Mouse (Mus musculus): ENCODE data around the gene Rnf41. TPM values are rescaled to one million over a fixed set of nuclear protein-coding genes. Genes with fewer than 3 reads are reported as not detected.

The Rnf41 gene
- polyA plus RNA-seq, 1 experiment, result 0.48 TPM

GRCm38 (mm10) chr10:128379260-128379659 is 32.2 kb upstream of the Rnf41 start:
- Histone ChIP-seq H3K9me3 (ENCODE audit: control insufficient read depth, low read length) (no peaks in the 10 kb centered on the region), H3K4me1 (ENCODE audit: control insufficient read depth) (peaks cover 34% of the 10 kb centered on the region), H3K36me3 (ENCODE audit: control insufficient read depth) (peaks cover 60% of the 10 kb centered on the region), H3K27me3 (ENCODE audit: control insufficient read depth) (no peaks in the 10 kb centered on the region), H3K4me3 (replicated peaks) (no peak overlapping the region)
- no peak for TF ChIP-seq TAL1 (IDR thresholded peaks at IDR 0.05; ENCODE audit: low read length)
- no peak for TF ChIP-seq GATA1 (IDR thresholded peaks at IDR 0.05; ENCODE audit: low read length)

- Histone ChIP-seq H3K4me3 (replicated peaks) (no peak overlapping the region), H3K36me3 (ENCODE audit: control insufficient read depth) (peaks cover 73% of the 10 kb centered on the region), H3K27me3 (ENCODE audit: control insufficient read depth) (no peaks in the 10 kb centered on the region), H3K9me3 (ENCODE audit: control insufficient read depth, low read length) (no peaks in the 10 kb centered on the region), H3K4me1 (ENCODE audit: control insufficient read depth) (peaks cover 34% of the 10 kb centered on the region)
- TF ChIP-seq TAL1 (IDR thresholded peaks at IDR 0.05; ENCODE audit: low read length), result no peak
- TF ChIP-seq GATA1 (IDR thresholded peaks at IDR 0.05; ENCODE audit: low read length), result no peak
Measured at GRCm38 (mm10) chr10:128380565-128380964, 30.9 kb upstream of the Rnf41 start.

DNA sequence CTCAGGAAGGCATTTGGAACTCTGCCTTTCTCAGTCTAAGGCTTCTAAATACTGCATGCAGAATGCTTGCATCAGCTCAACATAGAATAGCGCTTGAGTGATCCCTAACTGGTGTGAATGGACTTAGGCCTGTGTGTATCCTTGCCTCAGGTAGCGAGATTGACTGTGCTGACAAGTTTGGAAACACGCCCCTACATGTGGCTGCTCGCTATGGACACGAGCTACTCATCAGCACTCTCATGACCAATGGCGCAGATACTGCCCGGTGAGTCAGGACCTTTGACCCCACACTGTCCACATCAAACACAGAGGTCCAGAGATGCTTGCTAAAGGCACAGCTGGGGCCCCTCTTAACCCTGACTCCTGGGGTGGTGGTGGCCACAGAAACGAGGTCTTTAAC is 29.0 kb upstream of the Rnf41 start:
- no peak overlapping the region for H3K4me3 ChIP-seq (replicated peaks)
- no peaks in the 10 kb centered on the region for H3K9me3 ChIP-seq (ENCODE audit: control insufficient read depth, low read length)
- H3K4me1 ChIP-seq (ENCODE audit: control insufficient read depth), result peaks cover 21% of the 10 kb centered on the region
- no peaks in the 10 kb centered on the region for H3K27me3 ChIP-seq (ENCODE audit: control insufficient read depth)
- no peak for TF ChIP-seq GATA1 (IDR thresholded peaks at IDR 0.05; ENCODE audit: low read length)
- TF ChIP-seq TAL1 (IDR thresholded peaks at IDR 0.05; ENCODE audit: low read length), result no peak
- H3K36me3 ChIP-seq (ENCODE audit: control insufficient read depth), result peaks cover 92% of the 10 kb centered on the region

- H3K9me3 ChIP-seq (ENCODE audit: control insufficient read depth, low read length), result no peaks in the 10 kb centered on the region
- no peak overlapping the region for H3K4me3 ChIP-seq (replicated peaks)
- H3K27me3 ChIP-seq (ENCODE audit: control insufficient read depth), result no peaks in the 10 kb centered on the region
- TF ChIP-seq GATA1 (IDR thresholded peaks at IDR 0.05; ENCODE audit: low read length), result no peak
- TF ChIP-seq TAL1 (IDR thresholded peaks at IDR 0.05; ENCODE audit: low read length), result no peak
- peaks cover 2% of the 10 kb centered on the region for H3K4me1 ChIP-seq (ENCODE audit: control insufficient read depth)
- H3K36me3 ChIP-seq (ENCODE audit: control insufficient read depth), result peaks cover 99% of the 10 kb centered on the region
Measured at GRCm38 (mm10) chr10:128385902-128386301, 25.6 kb upstream of the Rnf41 start.

GRCm38 (mm10) chr10:128388941-128389340 is 22.5 kb upstream of the Rnf41 start:
- Histone ChIP-seq H3K4me3 (replicated peaks) (no peak overlapping the region), H3K4me1 (ENCODE audit: control insufficient read depth) (peaks cover 2% of the 10 kb centered on the region), H3K9me3 (ENCODE audit: control insufficient read depth, low read length) (no peaks in the 10 kb centered on the region), H3K27me3 (ENCODE audit: control insufficient read depth) (no peaks in the 10 kb centered on the region), H3K36me3 (ENCODE audit: control insufficient read depth) (peaks cover 97% of the 10 kb centered on the region)
- no peak for TF ChIP-seq GATA1 (IDR thresholded peaks at IDR 0.05; ENCODE audit: low read length)

- Histone ChIP-seq H3K27me3 (ENCODE audit: control insufficient read depth) (no peaks in the 10 kb centered on the region), H3K9me3 (ENCODE audit: control insufficient read depth, low read length) (no peaks in the 10 kb centered on the region), H3K36me3 (ENCODE audit: control insufficient read depth) (peaks cover 97% of the 10 kb centered on the region), H3K4me1 (ENCODE audit: control insufficient read depth) (peaks cover 3% of the 10 kb centered on the region), H3K4me3 (replicated peaks) (no peak overlapping the region)
- TF ChIP-seq TAL1 (IDR thresholded peaks at IDR 0.05; ENCODE audit: low read length) (no peak), GATA1 (IDR thresholded peaks at IDR 0.05; ENCODE audit: low read length) (no peak)
Measured at GRCm38 (mm10) chr10:128389570-128389969, 21.9 kb upstream of the Rnf41 start.

GRCm38 (mm10) chr10:128390366-128390765 is 21.1 kb upstream of the Rnf41 start:
- Histone ChIP-seq H3K9me3 (ENCODE audit: control insufficient read depth, low read length) (no peaks in the 10 kb centered on the region), H3K27me3 (ENCODE audit: control insufficient read depth) (no peaks in the 10 kb centered on the region), H3K4me1 (ENCODE audit: control insufficient read depth) (peaks cover 6% of the 10 kb centered on the region), H3K4me3 (replicated peaks) (no peak overlapping the region), H3K36me3 (ENCODE audit: control insufficient read depth) (peaks cover 94% of the 10 kb centered on the region)
- TF ChIP-seq GATA1 (IDR thresholded peaks at IDR 0.05; ENCODE audit: low read length) (no peak), TAL1 (IDR thresholded peaks at IDR 0.05; ENCODE audit: low read length) (no peak)

DNA sequence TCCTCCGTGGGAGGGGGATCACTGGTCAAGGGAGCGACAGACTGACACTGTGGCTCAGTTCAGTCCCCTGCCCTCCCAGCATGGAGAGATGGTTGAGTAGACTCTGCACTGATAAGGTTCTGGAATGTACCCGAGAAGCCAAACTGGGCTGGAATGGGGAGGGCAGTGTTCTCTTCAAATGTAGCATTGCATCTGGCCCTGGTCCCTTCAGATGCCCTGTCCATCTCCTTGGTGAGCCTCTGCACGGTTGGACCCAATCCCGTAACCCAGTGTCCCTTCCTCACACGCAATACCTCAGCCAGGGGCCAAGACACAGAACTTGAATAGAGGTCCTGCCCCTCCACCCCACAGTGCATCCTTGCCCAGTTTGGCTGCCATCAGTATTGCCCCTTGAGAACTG is 19.6 kb upstream of the Rnf41 start:
- no peak overlapping the region for H3K4me3 ChIP-seq (replicated peaks)
- no peaks in the 10 kb centered on the region for H3K27me3 ChIP-seq (ENCODE audit: control insufficient read depth)
- peaks cover 19% of the 10 kb centered on the region for H3K4me1 ChIP-seq (ENCODE audit: control insufficient read depth)
- peaks cover 88% of the 10 kb centered on the region for H3K36me3 ChIP-seq (ENCODE audit: control insufficient read depth)
- TF ChIP-seq GATA1 (IDR thresholded peaks at IDR 0.05; ENCODE audit: low read length) (no peak), TAL1 (IDR thresholded peaks at IDR 0.05; ENCODE audit: low read length) (no peak)
- H3K9me3 ChIP-seq (ENCODE audit: control insufficient read depth, low read length), result no peaks in the 10 kb centered on the region

DNA sequence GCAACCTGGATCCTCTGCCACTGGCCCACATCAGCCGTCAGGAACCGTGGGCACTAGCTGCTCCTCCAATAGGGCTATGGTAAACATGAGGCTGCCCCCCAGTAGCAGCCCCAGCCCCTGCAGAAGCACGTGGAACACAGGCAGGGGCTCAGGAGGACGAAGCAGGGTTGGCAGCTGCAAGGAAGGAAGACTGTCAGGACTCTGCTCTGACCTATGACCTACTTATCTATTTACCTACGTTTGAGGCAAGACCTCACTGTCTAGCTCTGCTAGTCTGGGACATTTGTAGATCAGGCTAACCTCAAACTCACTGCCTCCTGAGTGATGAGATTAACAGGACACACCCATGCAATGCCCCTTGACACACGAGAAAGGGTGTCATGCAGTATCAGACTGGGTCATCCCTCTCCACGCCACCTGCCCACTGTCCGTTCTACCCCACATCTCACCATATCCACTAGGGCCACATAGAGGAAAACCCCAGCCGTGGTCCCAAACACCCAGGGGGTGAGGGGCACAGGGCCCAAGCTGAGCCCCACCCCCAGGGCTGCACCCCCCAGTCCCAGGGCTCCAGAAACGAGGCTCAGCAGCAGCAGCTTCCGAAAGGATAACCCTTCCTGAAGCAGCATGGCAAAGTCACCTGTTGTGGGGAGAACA is 15.3 kb upstream of the Rnf41 start:
- Histone ChIP-seq H3K9me3 (ENCODE audit: control insufficient read depth, low read length) (no peaks in the 10 kb centered on the region), H3K36me3 (ENCODE audit: control insufficient read depth) (peaks cover 49% of the 10 kb centered on the region), H3K4me3 (replicated peaks) (no peak overlapping the region), H3K4me1 (ENCODE audit: control insufficient read depth) (peaks cover 21% of the 10 kb centered on the region), H3K27me3 (ENCODE audit: control insufficient read depth) (no peaks in the 10 kb centered on the region)
- TF ChIP-seq TAL1 (IDR thresholded peaks at IDR 0.05; ENCODE audit: low read length) (no peak), GATA1 (IDR thresholded peaks at IDR 0.05; ENCODE audit: low read length) (no peak)
